Mouse (Mus musculus): ENCODE results near the gene Wiz. TPM values are rescaled to one million over a fixed set of nuclear protein-coding genes. Genes with fewer than 3 reads are reported as not detected.

Gene Wiz
- total RNA-seq, 2 experiments from 2014 or later: 18.9 to 19.1 TPM

- no peak for DNase-seq
- intact Hi-C loops (cut with DNase I): loop anchor here (5.0 kb wide), 1 partner anchor 36 kb away; the partner anchor contains the start of gene Wiz
These were observed 37.5 kb downstream of the Wiz start for GRCm38 (mm10) chr17:32351726-32352125.

GRCm38 (mm10) chr17:32351269-32351668 lies 38.0 kb downstream of the Wiz start:
- no peak for DNase-seq
- intact Hi-C loops (cut with DNase I): loop anchor here (5.0 kb wide), 1 partner anchor 36 kb away; the partner anchor contains the start of gene Wiz

- peak; percentile 94 to 95 for DNase-seq
- intact Hi-C loops (cut with DNase I): loop anchor here (1.0 to 5.0 kb wide), 2 partner anchors 13 to 37 kb away; partner anchors contain the start of gene Wiz
These were observed 38.8 kb downstream of the Wiz start, which contains the start of gene Akap8l for GRCm38 (mm10) chr17:32350382-32350983. Gene Akap8l, minus strand, starts transcription at chr17:32350607.

- DNase-seq: no peak
- intact Hi-C loops (cut with DNase I): loop anchor here (1.0 to 5.0 kb wide), 5 partner anchors 13 to 144 kb away; partner anchors contain the start of gene Wiz
These were observed 39.3 kb downstream of the Wiz start for GRCm38 (mm10) chr17:32349851-32350381.

DNA sequence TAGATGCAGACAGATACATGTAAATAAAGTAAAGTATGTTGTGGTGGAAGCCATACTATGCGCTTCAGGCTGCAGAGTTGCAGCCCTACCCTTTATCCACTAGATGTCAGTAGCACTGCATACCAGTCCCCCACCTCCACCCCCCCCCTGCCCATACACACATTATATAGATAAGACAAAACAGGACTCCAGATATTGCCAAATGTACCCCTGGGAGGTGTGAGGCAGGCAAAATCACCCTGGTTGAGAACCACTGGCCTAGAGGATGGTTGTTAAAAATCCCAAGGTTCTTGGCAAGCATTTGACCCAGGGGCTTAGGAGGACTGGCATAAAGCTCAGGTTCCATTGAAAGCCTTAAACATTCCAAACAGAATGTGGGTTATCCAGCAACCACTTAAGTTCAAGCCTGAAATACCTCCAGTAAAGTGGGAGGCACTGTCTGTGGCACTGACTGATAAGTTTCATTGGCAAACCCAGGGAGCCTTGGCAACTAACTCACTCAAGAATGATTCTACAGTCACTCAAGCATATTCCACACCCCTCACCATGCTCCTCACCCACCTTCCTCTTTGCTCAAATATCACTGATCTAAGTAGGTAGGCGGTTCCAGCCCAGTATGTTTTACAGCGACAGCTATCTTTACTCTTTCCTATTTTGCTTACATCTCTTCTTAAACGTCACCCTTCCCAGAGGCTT lies 40.1 kb downstream of the Wiz start:
- intact Hi-C loops (cut with DNase I): loop anchor here (1.0 to 2.0 kb wide), 3 partner anchors 24 to 145 kb away; no protein-coding TSS in a partner anchor
- DNase-seq: peak in 1 of 2 experiments; percentile 53

DNA sequence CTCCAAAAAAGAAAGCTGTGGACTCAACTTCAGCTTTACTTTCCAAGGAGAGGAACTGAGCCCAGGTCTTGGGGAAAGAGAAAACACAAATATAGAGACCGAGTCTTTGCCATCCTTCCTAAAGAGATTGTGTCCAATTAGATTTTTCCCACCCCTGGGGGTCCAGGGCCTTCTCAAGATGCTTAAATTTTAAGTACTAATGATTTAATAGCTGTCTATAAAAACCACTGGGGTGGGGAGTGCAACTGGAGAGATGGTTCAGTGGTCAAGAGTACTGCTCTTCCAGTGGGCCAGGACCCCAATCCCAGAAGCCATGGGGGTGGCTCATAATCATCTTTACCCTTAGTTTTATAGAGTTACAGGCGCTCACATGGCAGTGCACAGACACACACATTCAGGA lies 40.8 kb downstream of the Wiz start:
- intact Hi-C loops (cut with DNase I): loop anchor here (2.0 kb wide), 1 partner anchor 24 kb away; no protein-coding TSS in a partner anchor
- no peak for DNase-seq

DNA sequence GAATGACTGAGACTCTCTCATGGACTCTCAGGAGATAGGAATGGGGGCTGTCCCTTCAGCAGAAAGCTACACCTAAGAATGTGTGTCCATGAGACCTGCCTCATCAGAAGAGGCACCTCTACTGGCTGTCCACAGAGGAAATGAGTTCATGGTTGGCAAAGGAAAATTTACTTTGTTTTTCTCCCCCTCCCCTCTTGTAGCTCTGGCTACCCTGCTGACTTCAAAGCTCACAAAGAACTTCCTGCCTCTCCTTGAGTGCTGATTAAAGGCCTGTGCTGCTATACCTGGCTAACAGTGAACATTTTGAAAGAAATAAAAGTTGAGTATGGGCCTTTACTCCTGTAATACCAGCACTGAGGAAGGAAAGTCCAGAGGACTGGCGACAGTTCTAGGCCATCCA lies 48.1 kb downstream of the Wiz start:
- intact Hi-C loops (cut with DNase I): no loop called here
- DNase-seq: no peak

GRCm38 (mm10) chr17:32340110-32340509 lies 49.1 kb downstream of the Wiz start:
- DNase-seq: no peak
- intact Hi-C loops (cut with DNase I): no loop called here

DNA sequence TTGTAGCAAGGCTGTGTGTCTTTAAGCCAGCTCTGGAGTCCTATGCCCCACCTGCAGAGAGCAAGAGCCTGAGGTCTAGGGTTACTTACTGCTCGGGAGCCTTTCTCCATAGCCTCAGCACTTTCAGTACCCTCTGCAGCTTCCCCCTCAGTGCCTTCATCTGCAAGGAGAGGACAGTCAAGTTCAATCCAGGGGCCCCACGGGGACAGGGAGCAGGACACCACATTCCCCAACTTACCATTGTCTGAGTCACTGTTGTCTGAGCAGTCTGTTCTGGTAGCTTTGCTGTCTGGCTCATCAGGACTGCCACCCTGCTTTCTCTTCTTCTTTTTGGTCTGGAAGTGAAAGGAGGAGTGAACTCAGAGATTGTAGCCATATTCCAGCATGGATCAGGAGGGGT lies 53.4 kb downstream of the Wiz start:
- DNase-seq: no peak
- intact Hi-C loops (cut with DNase I): no loop called here

GRCm38 (mm10) chr17:32334921-32335320 lies 54.3 kb downstream of the Wiz start:
- no peak for DNase-seq
- intact Hi-C loops (cut with DNase I): no loop called here

GRCm38 (mm10) chr17:32333675-32334303 lies 55.5 kb downstream of the Wiz start:
- intact Hi-C loops (cut with DNase I): no loop called here
- no peak for DNase-seq

DNA sequence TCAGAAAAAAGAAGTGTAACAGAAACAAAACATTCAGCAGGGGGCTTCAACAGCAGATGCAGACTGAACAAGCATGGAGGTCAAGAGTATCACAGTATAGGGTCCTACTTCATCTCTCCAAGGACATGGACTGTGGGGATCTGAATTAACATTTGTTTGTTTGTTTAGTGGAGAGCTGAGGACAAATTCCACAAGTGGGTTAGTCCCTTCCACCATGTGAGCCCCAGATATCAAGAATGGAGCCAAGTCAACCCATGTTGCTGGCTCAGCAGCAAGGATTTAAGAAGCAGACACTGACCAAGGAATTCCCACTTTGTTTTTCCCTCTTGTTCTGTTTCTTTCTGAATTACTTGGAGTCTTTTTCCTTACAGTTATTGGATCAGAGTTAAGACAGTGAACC lies 61.7 kb downstream of the Wiz start:
- intact Hi-C loops (cut with DNase I): no loop called here
- DNase-seq: no peak

GRCm38 (mm10) chr17:32322809-32323208 lies 66.4 kb downstream of the Wiz start:
- no peak for DNase-seq
- intact Hi-C loops (cut with DNase I): no loop called here

DNA sequence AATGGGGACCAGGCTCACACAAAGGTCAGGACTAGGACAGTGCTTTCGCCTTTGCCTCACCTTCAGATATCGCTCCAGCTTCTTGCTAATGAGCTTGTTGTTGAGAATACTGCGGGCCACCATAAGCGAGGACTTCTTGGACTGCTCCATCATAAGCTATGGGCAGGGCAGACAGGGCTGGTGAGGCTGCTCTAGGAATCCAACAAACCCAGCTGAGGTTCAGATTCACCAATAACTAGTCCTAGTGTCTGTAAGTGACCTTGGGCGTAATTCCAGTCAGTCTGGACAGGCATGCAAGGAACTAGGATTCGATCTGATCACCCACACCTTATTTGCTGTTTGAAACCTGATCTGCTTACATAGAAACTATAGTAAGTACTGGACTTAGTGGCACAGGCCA lies 67.4 kb downstream of the Wiz start:
- intact Hi-C loops (cut with DNase I): loop anchor here (2.0 kb wide), 1 partner anchor 37 kb away; the partner anchor contains the start of gene Brd4

GRCm38 (mm10) chr17:32321390-32321734 lies 67.9 kb downstream of the Wiz start:
- no peak for DNase-seq
- intact Hi-C loops (cut with DNase I): loop anchor here (2.0 kb wide), 1 partner anchor 37 kb away; the partner anchor contains the start of gene Brd4

More for the DNA sequence above, 67.4 kb downstream of the Wiz start:
- no peak for DNase-seq

DNA sequence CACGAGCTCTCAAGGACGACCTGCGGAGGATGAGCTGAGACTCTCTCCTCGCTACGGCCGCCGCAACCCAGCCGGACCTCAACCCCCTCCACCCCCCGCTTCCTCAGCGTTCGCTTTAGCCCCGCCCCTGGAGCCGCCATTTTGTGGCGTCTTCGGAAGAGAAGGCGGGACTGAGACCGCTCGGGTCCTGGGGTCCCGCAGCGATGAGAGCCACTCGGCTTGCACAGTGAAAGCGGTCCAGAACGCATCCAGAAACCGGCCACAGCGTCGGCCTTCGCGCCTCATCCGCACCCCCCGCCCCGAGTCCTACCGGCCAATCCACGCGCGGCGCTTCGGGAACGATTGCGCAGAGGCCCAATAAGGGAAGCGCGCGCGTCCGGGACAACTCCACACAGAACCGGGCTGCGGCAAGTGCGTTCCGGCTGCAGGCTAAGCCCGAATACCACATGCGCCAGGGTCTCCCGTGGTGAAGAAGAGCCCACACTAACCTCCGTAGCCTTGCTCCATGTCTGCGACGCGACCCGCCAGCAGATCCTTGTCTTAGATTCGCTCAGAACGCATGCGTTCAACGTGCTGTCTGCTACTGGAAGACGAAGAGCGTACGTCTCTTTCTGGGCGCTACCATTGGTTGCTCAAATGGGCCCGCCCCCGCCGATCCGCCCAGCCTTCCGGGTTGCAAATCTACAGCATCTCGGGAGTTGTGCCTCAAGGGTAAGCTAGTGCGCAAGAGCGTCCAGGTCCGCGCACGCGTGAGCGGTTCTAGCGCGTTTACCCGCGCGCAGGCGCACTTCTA lies 68.4 kb downstream of the Wiz start, which contains the start of gene Akap8:
Gene Akap8 (minus strand): TSS at position 642 of the 793 bp plus-strand sequence.
- DNase-seq: peak; percentile 94
- intact Hi-C loops (cut with DNase I): loop anchor here (2.0 kb wide), 1 partner anchor 36 kb away; the partner anchor contains the start of gene Brd4

DNA sequence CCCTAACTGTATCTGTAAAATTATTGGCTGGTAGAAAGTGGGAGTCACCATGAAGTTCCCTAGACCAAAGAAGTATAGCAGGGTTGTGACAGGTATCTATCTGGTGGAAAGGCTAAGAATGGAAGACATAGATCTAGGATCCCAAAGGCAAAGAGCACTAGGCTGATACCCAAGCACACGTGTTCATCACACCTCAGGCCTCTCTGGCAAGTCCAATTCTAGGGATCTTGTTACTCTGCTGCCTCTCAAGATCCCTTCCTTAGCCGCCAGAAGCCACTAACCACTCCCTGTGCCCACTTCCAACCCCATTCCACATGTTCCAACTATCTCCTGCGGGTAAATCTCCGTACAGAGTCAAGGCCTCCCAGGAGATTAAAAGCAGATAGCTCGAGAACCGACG lies 69.3 kb downstream of the Wiz start:
- intact Hi-C loops (cut with DNase I): loop anchor here (2.0 to 5.0 kb wide), 2 partner anchors 35 to 98 kb away; partner anchors contain the start of gene Brd4

GRCm38 (mm10) chr17:32317708-32318107 lies 71.5 kb downstream of the Wiz start:
- DNase-seq: no peak
- intact Hi-C loops (cut with DNase I): loop anchor here (5.0 kb wide), 1 partner anchor 95 kb away; no protein-coding TSS in a partner anchor

More for the DNA sequence above, 69.3 kb downstream of the Wiz start:
- no peak for DNase-seq

DNA sequence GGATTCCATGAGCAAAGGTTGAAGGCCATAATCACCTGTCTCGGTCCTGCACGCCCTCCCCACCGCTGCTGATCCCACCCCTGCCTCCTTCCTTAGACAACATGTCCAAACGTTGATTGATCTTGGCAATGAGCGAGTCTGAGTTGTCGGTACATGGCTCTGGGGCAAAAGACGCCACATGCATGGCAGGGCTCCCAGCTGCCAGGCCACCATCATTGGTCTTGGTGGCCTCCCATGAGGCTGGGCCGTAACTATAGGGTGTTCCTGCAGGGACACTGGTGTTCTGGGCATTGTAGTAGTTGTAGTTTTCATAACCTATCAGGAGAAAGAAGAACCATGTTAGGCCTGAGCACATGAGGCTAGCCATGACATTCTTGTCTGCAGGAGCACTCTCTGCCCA lies 72.2 kb downstream of the Wiz start:
- intact Hi-C loops (cut with DNase I): loop anchor here (5.0 kb wide), 1 partner anchor 95 kb away; no protein-coding TSS in a partner anchor
- DNase-seq: no peak

DNA sequence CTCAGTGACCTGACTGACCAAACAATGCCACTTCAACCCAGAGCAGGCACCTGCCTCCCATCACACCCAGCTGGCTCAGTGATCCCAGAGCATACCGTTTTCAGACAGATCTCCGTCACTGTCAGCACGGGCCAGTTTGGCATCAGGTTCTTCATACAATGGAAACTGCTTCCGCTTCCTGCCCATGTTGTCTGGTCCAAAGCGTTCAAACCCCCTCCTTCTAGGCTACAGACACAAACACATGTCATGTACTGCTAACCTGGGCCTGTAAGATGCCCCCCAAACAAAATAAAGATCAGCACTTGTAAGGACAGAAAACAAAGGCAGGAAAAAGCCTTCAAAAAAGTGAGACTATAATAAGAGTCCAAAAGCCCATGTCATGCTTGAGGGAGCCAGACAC lies 73.7 kb downstream of the Wiz start:
- no peak for DNase-seq
- intact Hi-C loops (cut with DNase I): loop anchor here (5.0 kb wide), 1 partner anchor 93 kb away; no protein-coding TSS in a partner anchor

All from heart, postnatal 36 days (tissue).